Mouse (Mus musculus) CH12.LX (cell line): Measurements from ENCODE around the gene Syt2. TPM values are rescaled to one million over a fixed set of nuclear protein-coding genes. Genes with fewer than 3 reads are reported as not detected.

Experiments
- DNase-seq: peaks from one replicate; pipeline ENCODE4 v3.0.0-alpha.2; 2013; ENCODE audit errors: extremely low read depth
- H3K27ac ChIP-seq: 2 replicates; pipeline ENCODE4 v1.5.1; 2012; ENCODE audit warnings: low read depth, mild to moderate bottlenecking, control low read depth, moderate library complexity; ENCODE audit not compliant: insufficient read depth
- H3K27me3 ChIP-seq: replicated peaks from 2 replicates; pipeline ENCODE3; 2012; ENCODE audit warnings: inconsistent platforms
- H3K36me3 ChIP-seq, 2 experiments: replicated peaks in 1 of 2; 2 replicates each; pipeline versions ENCODE3 to v1.6.1; 2012; ENCODE audit warnings: inconsistent platforms in 1 of 2, low read length in 1 of 2, mild to moderate bottlenecking in 1 of 2, mixed read lengths in 1 of 2, moderate library complexity in 1 of 2; ENCODE audit not compliant: control insufficient read depth in 1 of 2, insufficient read depth in 1 of 2
- H3K4me1 ChIP-seq, 2 experiments: 2 replicates each; pipeline ENCODE4 v1.6.1; 2012; ENCODE audit warnings: inconsistent platforms in 1 of 2, moderate library complexity in 1 of 2; ENCODE audit not compliant: insufficient read depth in 2 of 2, control insufficient read depth in 1 of 2
- H3K4me2 ChIP-seq: 2 replicates; pipeline ENCODE4 v1.6.1; 2012; ENCODE audit warnings: low read depth, mild to moderate bottlenecking, control low read depth; ENCODE audit not compliant: poor library complexity, insufficient read depth, severe bottlenecking
- H3K4me3 ChIP-seq, 3 experiments: fragments of 150-350 bp in 1 of 3; sonication (generic) in 1 of 3; replicated peaks in 1 of 3; 2 replicates each; pipeline versions ENCODE3 to v1.5.1; 2011 to 2012; ENCODE audit warnings: low read depth in 2 of 3, low read length in 2 of 3, mild to moderate bottlenecking in 2 of 3, moderate library complexity in 2 of 3, control low read depth in 1 of 3, improper control_type of control experiment in 1 of 3, inconsistent platforms in 1 of 3, mixed read lengths in 1 of 3; ENCODE audit not compliant: poor library complexity in 1 of 3
- H3K79me2 ChIP-seq: replicated peaks from 2 replicates; pipeline ENCODE4 v1.6.1; 2012; ENCODE audit warnings: mild to moderate bottlenecking, moderate library complexity; ENCODE audit not compliant: control insufficient read depth, poor library complexity, insufficient read depth, severe bottlenecking; ENCODE audit errors: extremely low read depth
- H3K9ac ChIP-seq: 2 replicates; pipeline ENCODE4 v1.6.1; 2012; ENCODE audit warnings: low read depth, mild to moderate bottlenecking, control low read depth, moderate library complexity; ENCODE audit not compliant: insufficient read depth
- H3K9me3 ChIP-seq: replicated peaks from 2 replicates; pipeline ENCODE3; 2012; ENCODE audit warnings: low read length, inconsistent platforms, mixed read lengths
- CTCF ChIP-seq, 2 experiments: IDR thresholded peaks in 1 of 2; conservative IDR thresholded peaks in 1 of 2; 2 replicates each; pipeline ENCODE4 v1.5.1; 2011 to 2012; ENCODE audit warnings: low read depth in 2 of 2, low read length in 2 of 2, improper control_type of control experiment in 1 of 2, inconsistent platforms in 1 of 2, mild to moderate bottlenecking in 1 of 2, moderate library complexity in 1 of 2
- E2F4 ChIP-seq: IDR thresholded peaks from 2 replicates; pipeline ENCODE4 v1.6.1; 2011; ENCODE audit warnings: low read depth, low read length, improper control_type of control experiment; ENCODE audit not compliant: insufficient replicate concordance
- JUN ChIP-seq: IDR thresholded peaks from 2 replicates; pipeline ENCODE4 v1.6.1; 2011; ENCODE audit warnings: low read depth, mild to moderate bottlenecking, low read length, improper control_type of control experiment, moderate library complexity; ENCODE audit not compliant: insufficient read depth
- MAX ChIP-seq: IDR thresholded peaks from 2 replicates; pipeline ENCODE4 v1.6.1; 2011; ENCODE audit warnings: low read length, improper control_type of control experiment
- MEF2A ChIP-seq: IDR thresholded peaks from 2 replicates; pipeline ENCODE4 v1.6.1; 2014; ENCODE audit warnings: low read depth, mild to moderate bottlenecking, inconsistent platforms, low read length, improper control_type of control experiment, borderline replicate concordance
- MYC ChIP-seq: IDR thresholded peaks from 2 replicates; pipeline ENCODE4 v1.6.1; 2011; ENCODE audit warnings: low read depth, mild to moderate bottlenecking, improper control_type of control experiment, low read length
- NELFE ChIP-seq: IDR thresholded peaks from 2 replicates; pipeline ENCODE4 v1.6.1; 2011; ENCODE audit warnings: low read depth, low read length, improper control_type of control experiment
- NRF1 ChIP-seq: IDR thresholded peaks from 2 replicates; pipeline ENCODE4 v1.6.1; 2014; ENCODE audit warnings: low read depth, mild to moderate bottlenecking, inconsistent platforms, low read length, improper control_type of control experiment, moderate library complexity
- PAX5 ChIP-seq: IDR thresholded peaks from 2 replicates; pipeline ENCODE4 v1.6.1; 2012; ENCODE audit warnings: low read length, inconsistent platforms, mixed read lengths
- RAD21 ChIP-seq: IDR thresholded peaks from 2 replicates; pipeline ENCODE4 v1.6.1; 2011; ENCODE audit warnings: low read depth, mild to moderate bottlenecking, low read length, improper control_type of control experiment, moderate library complexity
- SMC3 ChIP-seq: IDR thresholded peaks from 2 replicates; pipeline ENCODE4 v1.6.1; 2011; ENCODE audit warnings: low read depth, low read length, improper control_type of control experiment
- TBP ChIP-seq: conservative IDR thresholded peaks from 2 replicates; pipeline ENCODE4 v1.6.1; 2011; ENCODE audit warnings: low read depth, low read length, improper control_type of control experiment
- ZC3H11A ChIP-seq: IDR thresholded peaks from 2 replicates; pipeline ENCODE4 v1.6.1; 2012; ENCODE audit warnings: low read depth, mild to moderate bottlenecking, inconsistent platforms, low read length, improper control_type of control experiment
- ZKSCAN1 ChIP-seq: IDR thresholded peaks from 2 replicates; pipeline ENCODE4 v1.6.1; 2012; ENCODE audit warnings: low read depth, inconsistent platforms, low read length, improper control_type of control experiment, borderline replicate concordance
- ZMIZ1 ChIP-seq: IDR thresholded peaks from 2 replicates; pipeline ENCODE4 v1.6.1; 2012; ENCODE audit warnings: low read depth, mild to moderate bottlenecking, inconsistent platforms, low read length, improper control_type of control experiment
- ZNF384 ChIP-seq: IDR thresholded peaks from 2 replicates; pipeline ENCODE4 v1.6.1; 2012; ENCODE audit warnings: low read depth, low read length, improper control_type of control experiment, inconsistent platforms
- dilution Hi-C: fragments of 300-500 bp; cut with MboI; formaldehyde crosslinking; loops from 2 replicates; pipeline ENCODE4 v1.14.3; 2020; ENCODE audit warnings: low sequenced_read_pairs; ENCODE audit not compliant: extremely low pct_unique_long_range_greater_than_20kb, extremely low pct_ligation_motif_present
- in situ Hi-C: fragments of 300-500 bp; cut with MboI; formaldehyde crosslinking; loops from 3 replicates; pipeline ENCODE4 v1.14.3; 2019; ENCODE audit warnings: low sequenced_read_pairs, low pct_ligation_motif_present, low pct_unique_long_range_greater_than_20kb, mixed read lengths
- polyA plus RNA-seq: library from polyadenylated mRNA; unstranded; fragments of >175 nt; gene quantifications from 2 replicates; pipeline ENCODE4 v1.2.1, GENCODE M21; 2012; ENCODE audit warnings: low read depth; ENCODE audit not compliant: insufficient read length
- total RNA-seq, 2 experiments: library from RNA; depleted of rRNA; stranded (reverse); fragments of 300-350 nt in 1 of 2; fragments of >200 nt in 1 of 2; gene quantifications; 2 replicates each; pipeline ENCODE4 v1.2.3; 2012 to 2014

The Syt2 gene
- total and polyA plus RNA-seq, 3 experiments: not detected

DNA sequence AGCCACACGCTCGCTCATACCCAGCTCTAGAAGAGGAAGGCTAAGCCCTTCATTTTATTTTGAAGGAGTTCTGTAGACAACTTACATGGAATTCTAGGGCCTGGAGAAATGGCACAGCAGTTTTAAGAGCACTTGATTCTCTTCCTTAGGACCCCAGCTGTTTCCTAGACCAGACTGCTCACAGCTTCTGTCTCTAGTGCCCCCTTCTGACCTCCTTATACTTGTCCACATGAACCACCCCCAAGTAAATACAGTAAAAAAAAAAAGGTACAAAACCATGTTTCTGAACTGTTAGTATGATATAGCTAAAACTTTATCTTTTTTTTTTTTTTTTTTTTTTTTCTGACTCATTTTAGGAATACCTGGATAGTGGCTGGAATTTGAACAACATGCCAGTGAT is 42.4 kb upstream of the Syt2 start:
- Histone ChIP-seq H3K4me3 (no peak overlapping the region), H3K4me1 (no peaks in the 10 kb centered on the region), H3K36me3 (peaks cover 34 to 50% of the 10 kb centered on the region in 2 experiments), H3K9me3 (no peaks in the 10 kb centered on the region), H3K27me3 (no peaks in the 10 kb centered on the region), H3K9ac (no peak overlapping the region), H3K4me2 (no peak overlapping the region), H3K79me2 (no peaks in the 10 kb centered on the region), H3K27ac (no peak overlapping the region)
- DNase-seq: no peak
- dilution Hi-C loops: no loop called here
- in situ Hi-C loops: no loop called here
- TF ChIP-seq MEF2A (no peak), TBP (no peak), JUN (no peak), NELFE (no peak), RAD21 (peak; percentile 19), SMC3 (peak; percentile 14), ZKSCAN1 (no peak), PAX5 (no peak), ZNF384 (0 out of 2 replicates have a peak, but pooled peaks have one; percentile 30), CTCF (conservative IDR thresholded peaks at IDR 0.05 in 1 of 2, IDR thresholded peaks at IDR 0.05 in 1 of 2; ENCODE audit: low read depth in 2 of 2, low read length in 2 of 2) (peak in 1 of 2 experiments; percentile 47; a peak in 2 of 4 replicates)

GRCm38 (mm10) chr1:134605670-134606069 is 40.8 kb upstream of the Syt2 start:
- Histone ChIP-seq H3K4me1 (no peaks in the 10 kb centered on the region), H3K36me3 (peaks cover 29 to 43% of the 10 kb centered on the region in 2 experiments), H3K79me2 (no peaks in the 10 kb centered on the region), H3K27me3 (no peaks in the 10 kb centered on the region), H3K9me3 (no peaks in the 10 kb centered on the region), H3K4me2 (no peak overlapping the region), H3K4me3 (no peak overlapping the region), H3K27ac (no peak overlapping the region), H3K9ac (no peak overlapping the region)
- no peak for TF ChIP-seq ZMIZ1
- TF ChIP-seq NRF1: no peak
- TF ChIP-seq ZC3H11A: no peak
- TF ChIP-seq JUN: no peak
- dilution Hi-C loops: no loop called here
- no peak for DNase-seq
- in situ Hi-C loops: no loop called here

GRCm38 (mm10) chr1:134606381-134606780 is 40.1 kb upstream of the Syt2 start:
- Histone ChIP-seq H3K27ac (no peak overlapping the region), H3K4me1 (no peaks in the 10 kb centered on the region), H3K79me2 (no peaks in the 10 kb centered on the region), H3K4me2 (no peak overlapping the region), H3K9me3 (no peaks in the 10 kb centered on the region), H3K4me3 (no peak overlapping the region), H3K27me3 (no peaks in the 10 kb centered on the region)
- dilution Hi-C loops: no loop called here
- in situ Hi-C loops: no loop called here
- no peak for DNase-seq
- TF ChIP-seq MYC (no peak), E2F4 (no peak), MAX (no peak)
- TF ChIP-seq, all 38 proteins: peak for 0
- no peak overlapping the region for H3K9ac ChIP-seq
- H3K36me3 ChIP-seq: peaks cover 27 to 40% of the 10 kb centered on the region in 2 experiments
